Mouse (Mus musculus): ENCODE data around the gene Pagr1b. TPM values are rescaled to one million over a fixed set of nuclear protein-coding genes. Genes with fewer than 3 reads are reported as not detected.

The Pagr1b gene
- polyA plus RNA-seq, 1 experiment from 2014 or later = 0.36 TPM

DNA sequence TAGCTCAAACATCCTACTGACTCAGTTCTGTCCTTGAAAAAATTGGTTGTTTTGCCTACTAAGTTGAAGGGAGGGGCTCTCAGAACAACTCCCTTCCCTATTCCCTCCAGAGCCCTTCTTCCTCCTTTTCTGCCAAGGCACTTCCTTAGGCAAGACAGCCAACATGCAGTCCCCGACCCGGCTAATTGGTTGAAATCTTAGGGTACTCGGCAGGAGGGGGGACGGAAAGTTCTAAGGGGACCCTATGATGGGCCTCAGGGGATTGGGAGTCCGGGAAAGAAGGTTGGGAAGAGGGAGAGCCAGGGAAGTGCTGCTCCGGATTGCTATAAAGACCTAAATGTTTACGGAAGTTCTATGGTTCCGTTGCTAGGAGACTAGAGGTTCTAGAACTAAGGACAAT lies 40.8 kb downstream of the Pagr1b start:
- WGBS = 11% methylated on average over 8 of the region's 8 CpGs
- H3K9me3 ChIP-seq (replicated peaks; ENCODE audit: control insufficient read depth, low read length) = no peaks in the 10 kb centered on the region
- H3K27me3 ChIP-seq (ENCODE audit: control insufficient read depth, insufficient read depth, low read length) = no peaks in the 10 kb centered on the region
- peaks cover 8% of the 10 kb centered on the region; the same call in 1 of the 2 replicates for H3K36me3 ChIP-seq (ENCODE audit: control insufficient read depth, insufficient read depth, low read length)
- H3K4me2 ChIP-seq (ENCODE audit: low read depth, low read length) = peak overlapping the region; percentile 74
- no peaks in the 10 kb centered on the region for H3K4me1 ChIP-seq (ENCODE audit: control insufficient read depth, insufficient read depth, low read length)
- peak overlapping the region; percentile 98 for H3K9ac ChIP-seq (ENCODE audit: low read length)
- peak overlapping the region; percentile 97 for H3K27ac ChIP-seq (ENCODE audit: low read length)
- no peak for ATAC-seq (ENCODE audit: insufficient read depth, low FRiP score)
- peak overlapping the region; percentile 98 for H3K4me3 ChIP-seq (replicated peaks; ENCODE audit: low read length)

DNA sequence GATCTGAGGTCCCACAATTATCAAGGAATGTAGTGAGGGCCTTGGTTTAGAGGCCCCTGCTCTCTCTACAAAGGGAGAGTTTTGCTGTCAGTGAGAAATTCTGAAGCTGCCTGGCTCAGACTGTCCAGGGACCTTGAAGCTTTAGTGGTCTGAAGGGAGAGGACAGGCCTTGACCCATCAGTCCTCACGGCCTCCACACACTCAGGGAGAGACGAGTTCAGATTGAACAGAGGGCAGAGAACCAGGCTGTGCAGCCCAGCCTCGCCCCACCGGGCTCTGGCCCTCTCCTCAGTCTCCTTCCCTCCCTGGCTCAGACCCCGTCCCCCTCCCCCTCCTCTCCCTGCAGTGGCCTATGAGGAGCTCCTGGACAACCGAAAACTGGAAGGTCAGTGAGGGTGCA lies 48.9 kb downstream of the Pagr1b start:
- Histone ChIP-seq H3K27ac (ENCODE audit: low read length) (no peak overlapping the region), H3K4me1 (ENCODE audit: control insufficient read depth, insufficient read depth, low read length) (no peaks in the 10 kb centered on the region), H3K4me2 (ENCODE audit: low read depth, low read length) (no peak overlapping the region), H3K9me3 (replicated peaks; ENCODE audit: control insufficient read depth, low read length) (no peaks in the 10 kb centered on the region), H3K9ac (ENCODE audit: low read length) (no peak overlapping the region), H3K36me3 (ENCODE audit: control insufficient read depth, insufficient read depth, low read length) (no peaks in the 10 kb centered on the region), H3K27me3 (ENCODE audit: control insufficient read depth, insufficient read depth, low read length) (no peaks in the 10 kb centered on the region), H3K4me3 (replicated peaks; ENCODE audit: low read length) (no peak overlapping the region)
- ATAC-seq (ENCODE audit: insufficient read depth, low FRiP score) = no peak
- WGBS = 63% methylated on average over 6 of the region's 6 CpGs

DNA sequence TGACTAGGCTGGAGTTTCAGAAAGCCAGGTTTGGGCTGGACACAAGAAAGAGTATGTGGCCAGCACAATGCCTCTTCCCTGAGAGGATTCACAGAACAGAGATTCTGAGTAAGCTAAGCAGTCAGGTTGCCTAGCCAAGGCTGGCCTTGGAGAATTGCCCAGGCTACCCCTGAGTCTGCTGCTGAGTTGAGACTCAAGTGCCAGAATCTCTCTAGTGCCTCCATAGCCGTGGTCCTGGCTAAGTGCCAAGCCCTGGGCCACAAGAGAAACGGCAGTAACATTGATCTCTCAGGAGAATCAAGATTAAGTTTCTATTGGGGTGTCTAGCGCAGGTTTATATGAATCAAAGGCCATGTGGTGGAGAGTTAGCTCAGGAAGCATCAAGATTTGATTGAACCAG lies 50.7 kb downstream of the Pagr1b start:
- H3K27ac ChIP-seq (ENCODE audit: low read length) = no peak overlapping the region
- no peak overlapping the region for H3K4me3 ChIP-seq (replicated peaks; ENCODE audit: low read length)
- H3K9me3 ChIP-seq (replicated peaks; ENCODE audit: control insufficient read depth, low read length) = no peaks in the 10 kb centered on the region
- no peak overlapping the region for H3K9ac ChIP-seq (ENCODE audit: low read length)
- H3K27me3 ChIP-seq (ENCODE audit: control insufficient read depth, insufficient read depth, low read length) = no peaks in the 10 kb centered on the region
- no peaks in the 10 kb centered on the region for H3K4me1 ChIP-seq (ENCODE audit: control insufficient read depth, insufficient read depth, low read length)
- ATAC-seq (ENCODE audit: insufficient read depth, low FRiP score) = no peak
- no peak overlapping the region for H3K4me2 ChIP-seq (ENCODE audit: low read depth, low read length)
- WGBS = 43% methylated on average over 3 of the region's 3 CpGs
- H3K36me3 ChIP-seq (ENCODE audit: control insufficient read depth, insufficient read depth, low read length) = no peaks in the 10 kb centered on the region

DNA sequence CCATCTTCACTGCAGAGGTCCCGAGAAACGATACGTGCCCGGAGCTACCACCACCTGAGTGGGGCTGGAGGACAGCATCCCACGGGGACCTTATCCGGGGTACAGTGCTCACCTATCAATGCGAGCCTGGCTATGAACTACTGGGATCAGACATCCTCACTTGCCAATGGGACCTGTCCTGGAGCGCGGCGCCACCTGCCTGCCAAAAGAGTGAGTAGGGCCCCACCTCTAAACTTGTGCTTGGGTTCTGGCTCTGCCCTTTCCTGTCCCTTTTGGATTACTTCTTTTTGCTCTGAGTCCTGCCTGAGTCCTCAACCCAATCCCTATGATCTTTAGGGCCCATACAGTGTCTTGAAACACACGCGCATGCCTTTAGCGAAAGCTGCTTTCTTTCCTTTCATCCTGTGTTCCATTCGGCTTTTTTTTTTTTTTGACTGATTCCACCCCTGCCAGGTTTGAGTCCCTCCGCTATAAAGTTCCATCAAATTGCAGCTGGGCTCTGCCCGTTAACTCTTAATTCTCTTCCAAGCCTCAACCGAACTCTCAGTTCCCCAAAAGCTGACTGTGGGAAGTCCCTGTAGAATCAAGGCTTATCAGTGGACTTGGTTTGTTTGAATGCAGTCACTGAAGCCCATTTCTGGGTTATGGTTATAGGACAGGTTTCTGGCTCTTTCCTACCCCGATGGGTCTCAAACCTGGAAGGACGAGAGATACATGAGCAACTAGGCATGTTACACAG lies 52.6 kb downstream of the Pagr1b start:
- no peaks in the 10 kb centered on the region for H3K4me1 ChIP-seq (ENCODE audit: control insufficient read depth, insufficient read depth, low read length)
- H3K9ac ChIP-seq (ENCODE audit: low read length) = no peak overlapping the region
- no peak for ATAC-seq (ENCODE audit: insufficient read depth, low FRiP score)
- H3K36me3 ChIP-seq (ENCODE audit: control insufficient read depth, insufficient read depth, low read length) = no peaks in the 10 kb centered on the region
- no peak overlapping the region for H3K4me3 ChIP-seq (replicated peaks; ENCODE audit: low read length)
- no peak overlapping the region for H3K27ac ChIP-seq (ENCODE audit: low read length)
- no peaks in the 10 kb centered on the region for H3K9me3 ChIP-seq (replicated peaks; ENCODE audit: control insufficient read depth, low read length)
- H3K27me3 ChIP-seq (ENCODE audit: control insufficient read depth, insufficient read depth, low read length) = no peaks in the 10 kb centered on the region
- WGBS = 28% methylated on average over 19 of the region's 19 CpGs
- no peak overlapping the region for H3K4me2 ChIP-seq (ENCODE audit: low read depth, low read length)

DNA sequence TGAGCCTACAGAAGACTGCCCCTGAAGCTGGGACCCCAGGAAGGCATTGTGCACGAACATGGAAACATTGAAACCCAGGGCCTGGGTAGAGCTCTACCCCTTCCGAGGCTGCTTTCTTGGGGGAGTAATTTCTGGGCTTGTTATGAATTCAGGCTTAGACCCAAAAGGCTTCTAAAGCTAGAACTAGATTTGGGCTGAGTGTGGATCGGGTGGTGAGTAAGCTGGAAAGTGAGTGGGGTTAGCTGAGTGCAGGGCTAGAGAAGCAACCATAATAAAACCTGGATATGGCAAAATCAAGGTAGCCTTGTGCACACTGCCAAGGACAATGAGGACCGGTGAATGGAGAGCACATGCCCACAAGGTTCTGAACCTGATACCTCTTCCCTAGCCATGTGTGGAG lies 54.3 kb downstream of the Pagr1b start:
- 82% methylated on average over 4 of the region's 4 CpGs for WGBS
- no peak overlapping the region for H3K4me2 ChIP-seq (ENCODE audit: low read depth, low read length)
- H3K4me1 ChIP-seq (ENCODE audit: control insufficient read depth, insufficient read depth, low read length) = no peaks in the 10 kb centered on the region
- H3K27me3 ChIP-seq (ENCODE audit: control insufficient read depth, insufficient read depth, low read length) = no peaks in the 10 kb centered on the region
- ATAC-seq (ENCODE audit: insufficient read depth, low FRiP score) = no peak
- no peak overlapping the region for H3K9ac ChIP-seq (ENCODE audit: low read length)
- no peak overlapping the region for H3K4me3 ChIP-seq (replicated peaks; ENCODE audit: low read length)
- H3K27ac ChIP-seq (ENCODE audit: low read length) = no peak overlapping the region
- H3K9me3 ChIP-seq (replicated peaks; ENCODE audit: control insufficient read depth, low read length) = no peaks in the 10 kb centered on the region
- H3K36me3 ChIP-seq (ENCODE audit: control insufficient read depth, insufficient read depth, low read length) = no peaks in the 10 kb centered on the region

DNA sequence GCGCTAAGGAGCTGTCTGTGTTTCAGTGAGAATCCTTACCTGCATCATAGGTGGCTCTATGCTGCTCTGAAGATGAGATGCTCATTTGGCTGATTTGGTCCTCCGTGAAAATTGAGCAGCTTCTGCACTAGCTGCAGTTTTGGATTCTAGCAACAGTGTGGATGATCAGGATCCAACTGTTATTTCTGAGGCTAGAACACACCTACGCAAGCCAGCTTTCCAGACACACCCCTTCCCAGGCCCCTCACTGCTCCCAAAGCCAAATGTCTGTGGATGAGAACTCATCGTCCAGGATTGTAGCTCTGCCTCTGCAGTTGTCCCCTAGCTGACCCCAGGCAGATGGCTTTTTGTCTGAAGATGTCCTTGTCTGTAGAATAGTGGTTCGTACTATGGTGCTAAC lies 55.2 kb downstream of the Pagr1b start:
- ATAC-seq (ENCODE audit: insufficient read depth, low FRiP score) = no peak
- WGBS = 85% methylated on average over 5 of the region's 5 CpGs

DNA sequence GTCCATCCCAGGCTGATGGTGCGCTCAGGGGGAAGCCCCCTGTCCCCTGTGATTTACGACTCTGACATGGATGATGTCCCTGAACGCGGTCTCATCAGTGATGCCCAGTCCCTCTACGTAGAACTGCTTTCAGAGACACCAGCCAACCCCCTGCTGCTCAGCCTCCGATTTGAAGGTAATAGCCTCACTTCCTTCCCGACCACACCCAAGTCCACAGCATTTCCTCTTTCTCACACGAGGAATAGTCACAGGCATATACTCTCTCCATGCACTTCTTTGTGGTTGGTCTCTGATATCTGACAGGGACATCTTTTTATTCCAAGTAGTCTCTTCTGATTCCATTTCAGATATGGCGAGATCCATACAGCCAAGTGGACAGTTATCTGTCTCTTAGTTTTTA lies 56.5 kb downstream of the Pagr1b start:
- no peak for ATAC-seq (ENCODE audit: insufficient read depth, low FRiP score)
- no peak overlapping the region for H3K4me2 ChIP-seq (ENCODE audit: low read depth, low read length)
- 61% methylated on average over 9 of the region's 9 CpGs for WGBS
- H3K36me3 ChIP-seq (ENCODE audit: control insufficient read depth, insufficient read depth, low read length) = no peaks in the 10 kb centered on the region
- no peaks in the 10 kb centered on the region for H3K27me3 ChIP-seq (ENCODE audit: control insufficient read depth, insufficient read depth, low read length)
- no peaks in the 10 kb centered on the region for H3K4me1 ChIP-seq (ENCODE audit: control insufficient read depth, insufficient read depth, low read length)
- H3K9ac ChIP-seq (ENCODE audit: low read length) = no peak overlapping the region
- H3K9me3 ChIP-seq (replicated peaks; ENCODE audit: control insufficient read depth, low read length) = no peaks in the 10 kb centered on the region
- no peak overlapping the region for H3K27ac ChIP-seq (ENCODE audit: low read length)
- no peak overlapping the region for H3K4me3 ChIP-seq (replicated peaks; ENCODE audit: low read length)

More for the DNA sequence above, 55.2 kb downstream of the Pagr1b start:
- no peak overlapping the region for H3K4me3 ChIP-seq (replicated peaks; ENCODE audit: low read length)
- no peaks in the 10 kb centered on the region for H3K4me1 ChIP-seq (ENCODE audit: control insufficient read depth, insufficient read depth, low read length)
- no peaks in the 10 kb centered on the region for H3K9me3 ChIP-seq (replicated peaks; ENCODE audit: control insufficient read depth, low read length)
- no peaks in the 10 kb centered on the region for H3K27me3 ChIP-seq (ENCODE audit: control insufficient read depth, insufficient read depth, low read length)
- H3K4me2 ChIP-seq (ENCODE audit: low read depth, low read length) = no peak overlapping the region
- no peaks in the 10 kb centered on the region for H3K36me3 ChIP-seq (ENCODE audit: control insufficient read depth, insufficient read depth, low read length)
- H3K27ac ChIP-seq (ENCODE audit: low read length) = no peak overlapping the region
- no peak overlapping the region for H3K9ac ChIP-seq (ENCODE audit: low read length)

DNA sequence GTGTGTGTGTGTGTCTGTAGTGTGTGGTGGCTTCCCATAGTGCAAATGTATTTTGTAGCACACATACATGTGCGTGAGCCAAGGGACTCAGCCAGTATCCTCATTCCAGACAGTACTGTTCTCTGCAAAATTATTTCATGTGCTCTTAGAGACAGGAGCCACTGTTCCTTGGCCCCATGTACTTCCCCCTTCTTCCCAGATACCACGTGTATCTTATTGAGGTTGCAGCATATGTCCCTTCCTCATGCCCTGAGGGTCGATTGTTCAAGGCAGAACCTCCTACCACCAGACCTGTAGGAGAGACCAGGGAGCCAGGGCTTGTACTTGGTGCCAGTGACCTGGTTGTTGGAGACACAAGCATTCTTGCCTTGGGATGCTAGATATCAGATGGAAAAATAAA lies 61.2 kb downstream of the Pagr1b start:
- no peak for ATAC-seq (ENCODE audit: insufficient read depth, low FRiP score)
- WGBS = 59% methylated on average over 3 of the region's 3 CpGs
- Histone ChIP-seq H3K4me2 (ENCODE audit: low read depth, low read length) (no peak overlapping the region), H3K27ac (ENCODE audit: low read length) (no peak overlapping the region), H3K9me3 (replicated peaks; ENCODE audit: control insufficient read depth, low read length) (no peaks in the 10 kb centered on the region), H3K36me3 (ENCODE audit: control insufficient read depth, insufficient read depth, low read length) (no peaks in the 10 kb centered on the region), H3K4me1 (ENCODE audit: control insufficient read depth, insufficient read depth, low read length) (peaks cover 5% of the 10 kb centered on the region; the same call in 1 of the 2 replicates), H3K27me3 (ENCODE audit: control insufficient read depth, insufficient read depth, low read length) (peaks cover 16% of the 10 kb centered on the region), H3K9ac (ENCODE audit: low read length) (no peak overlapping the region), H3K4me3 (replicated peaks; ENCODE audit: low read length) (no peak overlapping the region)

DNA sequence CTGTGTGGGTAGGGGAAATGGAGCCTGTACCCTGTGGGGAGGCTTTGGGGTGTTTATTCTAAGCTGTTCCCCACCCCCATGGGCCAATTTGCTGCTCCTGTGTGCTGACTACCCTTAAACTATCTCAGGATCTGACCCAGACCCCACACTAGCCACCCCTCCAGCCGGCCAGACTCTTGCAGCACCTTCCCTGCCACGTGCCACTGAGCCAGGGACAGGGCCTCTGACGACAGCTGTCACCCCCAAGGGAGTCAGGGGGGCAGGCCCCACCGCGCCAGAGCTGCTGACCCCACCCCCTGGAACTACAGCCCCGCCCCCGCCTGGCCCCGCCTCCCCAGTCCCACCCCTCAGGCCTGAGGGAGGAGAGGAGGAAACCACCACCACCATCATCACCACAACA lies 63.6 kb downstream of the Pagr1b start:
- H3K9me3 ChIP-seq (replicated peaks; ENCODE audit: control insufficient read depth, low read length) = no peaks in the 10 kb centered on the region
- no peak overlapping the region for H3K9ac ChIP-seq (ENCODE audit: low read length)
- H3K4me2 ChIP-seq (ENCODE audit: low read depth, low read length) = no peak overlapping the region
- H3K27me3 ChIP-seq (ENCODE audit: control insufficient read depth, insufficient read depth, low read length) = peaks cover 19% of the 10 kb centered on the region
- peaks cover 7% of the 10 kb centered on the region; the same call in 1 of the 2 replicates for H3K4me1 ChIP-seq (ENCODE audit: control insufficient read depth, insufficient read depth, low read length)
- no peaks in the 10 kb centered on the region for H3K36me3 ChIP-seq (ENCODE audit: control insufficient read depth, insufficient read depth, low read length)
- no peak overlapping the region for H3K27ac ChIP-seq (ENCODE audit: low read length)
- H3K4me3 ChIP-seq (replicated peaks; ENCODE audit: low read length) = no peak overlapping the region
- no peak for ATAC-seq (ENCODE audit: insufficient read depth, low FRiP score)
- under 1% methylated on average over 8 of the region's 8 CpGs for WGBS

Data from stomach, embryonic 16.5 days (tissue).